Mouse (Mus musculus) lung, postnatal 0 days (tissue): ENCODE data around the gene Mul1.

Experiments used
- CTCF ChIP-seq: IDR thresholded peaks from 2 replicates; pipeline ENCODE4 v1.5.1; 2016; ENCODE audit warnings: antibody characterized with exemption, mild to moderate bottlenecking
- EP300 ChIP-seq: IDR thresholded peaks from 2 replicates; pipeline ENCODE4 v1.6.1; 2016; ENCODE audit warnings: antibody characterized with exemption, mild to moderate bottlenecking, control low read depth

- peak; percentile 70 for TF ChIP-seq CTCF
- TF ChIP-seq EP300 = no peak
These were observed 29.7 kb upstream of the Mul1 start for GRCm38 (mm10) chr4:138404806-138405205.
